Mouse (Mus musculus): ENCODE measurements at regions not wholly inside any gene's neighbourhood (a gene's known extent, or its start where the extent isn't known, plus 50 kb on each side); places are given as distances from the start of the nearest gene placed in this dataset.

DNA sequence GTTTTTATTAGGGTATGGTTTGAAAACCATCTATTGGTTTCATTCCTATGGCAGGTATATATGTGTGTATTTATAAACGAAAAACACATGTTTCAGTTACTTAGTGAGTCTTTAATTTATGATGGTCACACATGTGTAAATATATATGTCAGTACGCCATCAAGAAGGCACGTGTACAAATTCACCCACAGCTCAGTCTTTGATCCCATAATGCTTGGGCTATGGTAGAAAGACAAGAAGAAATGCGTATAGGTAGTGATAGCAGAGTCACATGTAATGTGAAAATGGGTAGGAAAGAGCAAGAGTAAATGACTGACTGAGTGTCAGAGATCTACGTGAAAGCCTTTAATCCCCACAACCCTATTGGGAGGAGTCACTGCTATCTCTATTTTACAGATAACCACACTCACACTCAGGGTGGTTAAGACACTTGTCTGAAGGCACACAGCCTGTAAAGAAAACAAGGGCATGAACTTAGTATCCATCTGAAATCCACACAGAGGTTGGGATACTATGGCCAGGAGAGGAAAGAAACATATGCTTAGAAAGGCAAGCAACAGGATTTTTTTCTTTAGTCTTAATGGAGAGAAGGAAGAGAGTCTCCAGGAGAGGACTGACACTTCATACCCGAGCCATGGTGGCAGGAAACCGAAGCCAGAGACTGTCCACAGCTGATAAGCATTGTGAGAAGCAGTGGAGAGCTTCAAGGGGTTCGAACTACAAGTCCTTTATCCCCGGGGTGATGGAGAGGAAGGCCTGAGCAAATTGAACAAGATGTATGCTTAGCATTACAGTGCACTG, 82.1 kb upstream of the Nrip1 start:
- TF ChIP-seq CTCF (IDR thresholded peaks at IDR 0.05; ENCODE audit: control insufficient read depth, insufficient read depth, insufficient replicate concordance, low read depth, low read length) (no peak), POLR2A (IDR thresholded peaks at IDR 0.05; ENCODE audit: control insufficient read depth, low read depth, low read length) (no peak)
